Mouse (Mus musculus): Measurements from ENCODE around the gene Gstt4. TPM values are rescaled to one million over a fixed set of nuclear protein-coding genes. Genes with fewer than 3 reads are reported as not detected.
"Not testable (repeated sequence)": the region's sequence is repeated elsewhere in the genome, so short reads cannot be mapped to it uniquely, and the experiment has no call there.

Gstt4 gene
- total and polyA plus RNA-seq, 3 experiments = not detected

- no peak for TF ChIP-seq MAX (IDR thresholded peaks at IDR 0.05; ENCODE audit: low read length)
- 0 out of 4 replicates have a peak, but pooled peaks of 1 of the 2 experiments have one; percentile 5 for TF ChIP-seq EP300 (IDR thresholded peaks at IDR 0.05; ENCODE audit: low read depth in 1 of 2, low read length in 2 of 2)
- no peaks in the 10 kb centered on the region for H3K79me2 ChIP-seq (ENCODE audit: control insufficient read depth, insufficient read depth, low read length, poor library complexity)
- H3K9me3 ChIP-seq (replicated peaks; ENCODE audit: insufficient read depth, low read length) = no peaks in the 10 kb centered on the region
- no peak for DNase-seq (ENCODE audit: low read depth, low spot score)
- no peaks in the 10 kb centered on the region for H3K36me3 ChIP-seq (ENCODE audit: control insufficient read depth in 1 of 2, insufficient read depth in 2 of 2, low read length in 2 of 2)
- H3K9ac ChIP-seq (ENCODE audit: control insufficient read depth, low read depth, low read length, poor library complexity, severe bottlenecking) = no peak overlapping the region
- H3K4me1 ChIP-seq (ENCODE audit: control insufficient read depth in 1 of 2, insufficient read depth in 2 of 2, low read length in 2 of 2) = no peaks in the 10 kb centered on the region; a peak in 1 of 4 replicates
- H3K4me3 ChIP-seq (ENCODE audit: control insufficient read depth in 1 of 2, insufficient read depth in 1 of 2, low read depth in 2 of 2, low read length in 2 of 2) = no peak overlapping the region
- H3K27me3 ChIP-seq (ENCODE audit: control insufficient read depth in 1 of 2, insufficient read depth in 2 of 2, low read length in 2 of 2) = no peaks in the 10 kb centered on the region; a peak in 1 of 4 replicates
- H3K27ac ChIP-seq (ENCODE audit: control insufficient read depth, low read depth, low read length) = no peak overlapping the region
Observed at GRCm38 (mm10) chr10:75845306-75845930, 23.1 kb upstream of the Gstt4 start.

GRCm38 (mm10) chr10:75844800-75845199 is 22.5 kb upstream of the Gstt4 start:
- Histone ChIP-seq H3K27ac (ENCODE audit: control insufficient read depth, low read depth, low read length) (no peak overlapping the region), H3K9ac (ENCODE audit: control insufficient read depth, low read depth, low read length, poor library complexity, severe bottlenecking) (no peak overlapping the region), H3K4me3 (ENCODE audit: control insufficient read depth in 1 of 2, insufficient read depth in 1 of 2, low read depth in 2 of 2, low read length in 2 of 2) (no peak overlapping the region), H3K27me3 (ENCODE audit: control insufficient read depth in 1 of 2, insufficient read depth in 2 of 2, low read length in 2 of 2) (no peaks in the 10 kb centered on the region; a peak in 1 of 4 replicates), H3K9me3 (replicated peaks; ENCODE audit: insufficient read depth, low read length) (no peaks in the 10 kb centered on the region), H3K79me2 (ENCODE audit: control insufficient read depth, insufficient read depth, low read length, poor library complexity) (no peaks in the 10 kb centered on the region), H3K36me3 (ENCODE audit: control insufficient read depth in 1 of 2, insufficient read depth in 2 of 2, low read length in 2 of 2) (no peaks in the 10 kb centered on the region), H3K4me1 (ENCODE audit: control insufficient read depth in 1 of 2, insufficient read depth in 2 of 2, low read length in 2 of 2) (no peaks in the 10 kb centered on the region; a peak in 1 of 4 replicates)
- no peak for TF ChIP-seq KAT2A (conservative IDR thresholded peaks at IDR 0.05; ENCODE audit: low read depth, low read length)
- TF ChIP-seq UBTF (IDR thresholded peaks at IDR 0.05; ENCODE audit: borderline replicate concordance, insufficient read depth, low read depth, low read length) = no peak
- TF ChIP-seq MAX (IDR thresholded peaks at IDR 0.05; ENCODE audit: low read length) = no peak
- TF ChIP-seq JUND (IDR thresholded peaks at IDR 0.05; ENCODE audit: low read depth, low read length) = no peak
- DNase-seq (ENCODE audit: low read depth, low spot score) = no peak

- H3K79me2 ChIP-seq (ENCODE audit: control insufficient read depth, insufficient read depth, low read length, poor library complexity); H3K4me1 ChIP-seq (ENCODE audit: control insufficient read depth in 1 of 2, insufficient read depth in 2 of 2, low read length in 2 of 2); H3K36me3 ChIP-seq (ENCODE audit: control insufficient read depth in 1 of 2, insufficient read depth in 2 of 2, low read length in 2 of 2); DNase-seq (ENCODE audit: low read depth, low spot score); H3K9me3 ChIP-seq (replicated peaks; ENCODE audit: insufficient read depth, low read length); H3K27me3 ChIP-seq (ENCODE audit: control insufficient read depth in 1 of 2, insufficient read depth in 2 of 2, low read length in 2 of 2); H3K4me3 ChIP-seq (ENCODE audit: control insufficient read depth in 1 of 2, insufficient read depth in 1 of 2, low read depth in 2 of 2, low read length in 2 of 2); H3K27ac ChIP-seq (ENCODE audit: control insufficient read depth, low read depth, low read length); H3K9ac ChIP-seq (ENCODE audit: control insufficient read depth, low read depth, low read length, poor library complexity, severe bottlenecking): not testable (repeated sequence)
- peak; percentile 81 for TF ChIP-seq TBP (IDR thresholded peaks at IDR 0.05; ENCODE audit: low read depth, low read length)
Observed at GRCm38 (mm10) chr10:75843898-75844297, 21.6 kb upstream of the Gstt4 start.

- Histone ChIP-seq H3K79me2 (ENCODE audit: control insufficient read depth, insufficient read depth, low read length, poor library complexity) (no peaks in the 10 kb centered on the region; the same call in 1 of the 2 replicates), H3K4me1 (ENCODE audit: control insufficient read depth in 1 of 2, insufficient read depth in 2 of 2, low read length in 2 of 2) (peaks cover 6 to 22% of the 10 kb centered on the region in 2 experiments), H3K9me3 (replicated peaks; ENCODE audit: insufficient read depth, low read length) (no peaks in the 10 kb centered on the region), H3K27ac (ENCODE audit: control insufficient read depth, low read depth, low read length) (no peak overlapping the region), H3K4me3 (ENCODE audit: control insufficient read depth in 1 of 2, insufficient read depth in 1 of 2, low read depth in 2 of 2, low read length in 2 of 2) (no peak overlapping the region), H3K9ac (ENCODE audit: control insufficient read depth, low read depth, low read length, poor library complexity, severe bottlenecking) (no peak overlapping the region), H3K36me3 (ENCODE audit: control insufficient read depth in 1 of 2, insufficient read depth in 2 of 2, low read length in 2 of 2) (peaks cover 0 to 18% of the 10 kb centered on the region in 2 experiments; a peak in 2 of 4 replicates), H3K27me3 (ENCODE audit: control insufficient read depth in 1 of 2, insufficient read depth in 2 of 2, low read length in 2 of 2) (no peaks in the 10 kb centered on the region)
- TF ChIP-seq CTCF (IDR thresholded peaks at IDR 0.05 in 2 of 3, conservative IDR thresholded peaks at IDR 0.05 in 1 of 3; ENCODE audit: control insufficient read depth in 1 of 3, insufficient read depth in 1 of 3, low read depth in 2 of 3, low read length in 3 of 3, poor library complexity in 1 of 3, severe bottlenecking in 1 of 3) (no peak), MAFK (IDR thresholded peaks at IDR 0.05; ENCODE audit: borderline replicate concordance, low read depth, low read length) (no peak), ETS1 (IDR thresholded peaks at IDR 0.05; ENCODE audit: low read depth, low read length) (no peak), GABPA (IDR thresholded peaks at IDR 0.05; ENCODE audit: low read depth, low read length) (no peak), RAD21 (IDR thresholded peaks at IDR 0.05; ENCODE audit: low read depth, low read length) (no peak), MAX (IDR thresholded peaks at IDR 0.05; ENCODE audit: low read length) (no peak), MAZ (IDR thresholded peaks at IDR 0.05; ENCODE audit: low read depth, low read length) (no peak)
- DNase-seq (ENCODE audit: low read depth, low spot score) = no peak
Observed at GRCm38 (mm10) chr10:75839092-75839491, 16.7 kb upstream of the Gstt4 start.
